Mouse (Mus musculus): Measurements from ENCODE around the gene Tenm1. TPM values are rescaled to one million over a fixed set of nuclear protein-coding genes. Genes with fewer than 3 reads are reported as not detected.

Gene Tenm1
- polyA plus RNA-seq, 1 experiment from 2014 or later: 0.01 TPM

GRCm38 (mm10) chrX:42522868-42523267 lies 906.1 kb downstream of the Tenm1 start:
- H3K36me3 ChIP-seq: no peaks in the 10 kb centered on the region
- H3K4me3 ChIP-seq: no peak overlapping the region
- no peaks in the 10 kb centered on the region for H3K27me3 ChIP-seq (replicated peaks)
- H3K9me3 ChIP-seq: no peaks in the 10 kb centered on the region
- no peaks in the 10 kb centered on the region for H3K4me1 ChIP-seq
- no peak overlapping the region for H3K4me2 ChIP-seq
- ATAC-seq (ENCODE audit: extremely low read depth, insufficient number of reproducible peaks, low FRiP score, low TSS enrichment): no peak
- no peak overlapping the region for H3K27ac ChIP-seq (replicated peaks)
- WGBS: 79% methylated on average over 2 of the region's 2 CpGs
- H3K9ac ChIP-seq: no peak overlapping the region

- Histone ChIP-seq H3K4me1 (no peaks in the 10 kb centered on the region), H3K9ac (no peak overlapping the region)
- ATAC-seq (ENCODE audit: extremely low read depth, insufficient number of reproducible peaks, low FRiP score, low TSS enrichment): no peak
Measured at GRCm38 (mm10) chrX:42512567-42512966, 916.4 kb downstream of the Tenm1 start.

GRCm38 (mm10) chrX:42511105-42511504 lies 917.8 kb downstream of the Tenm1 start:
- no peaks in the 10 kb centered on the region for H3K27me3 ChIP-seq (replicated peaks)
- no peak overlapping the region for H3K27ac ChIP-seq (replicated peaks)
- no peak overlapping the region for H3K4me2 ChIP-seq
- H3K4me3 ChIP-seq: no peak overlapping the region
- H3K9me3 ChIP-seq: no peaks in the 10 kb centered on the region
- no peaks in the 10 kb centered on the region for H3K4me1 ChIP-seq
- no peak overlapping the region for H3K9ac ChIP-seq
- H3K36me3 ChIP-seq: no peaks in the 10 kb centered on the region
- 63% methylated on average over 2 of the region's 2 CpGs for WGBS
- ATAC-seq (ENCODE audit: extremely low read depth, insufficient number of reproducible peaks, low FRiP score, low TSS enrichment): no peak

More at GRCm38 (mm10) chrX:42512567-42512966, 916.4 kb downstream of the Tenm1 start:
- Histone ChIP-seq H3K36me3 (no peaks in the 10 kb centered on the region), H3K27me3 (replicated peaks) (no peaks in the 10 kb centered on the region), H3K27ac (replicated peaks) (no peak overlapping the region), H3K4me3 (no peak overlapping the region), H3K4me2 (no peak overlapping the region), H3K9me3 (no peaks in the 10 kb centered on the region)

- Histone ChIP-seq H3K27me3 (replicated peaks) (no peaks in the 10 kb centered on the region), H3K27ac (replicated peaks) (no peak within 1 kb of the TSS), H3K4me1 (no peaks in the 10 kb centered on the region), H3K9me3 (no peaks in the 10 kb centered on the region), H3K36me3 (no peaks in the 10 kb centered on the region), H3K4me3 (no peak within 1 kb of the TSS), H3K4me2 (no peak within 1 kb of the TSS), H3K9ac (no peak within 1 kb of the TSS)
- no peak for ATAC-seq (ENCODE audit: extremely low read depth, insufficient number of reproducible peaks, low FRiP score, low TSS enrichment)
- WGBS: 76% methylated on average over 13 of the region's 13 CpGs
Measured at GRCm38 (mm10) chrX:42502291-42503043, 926.5 kb downstream of the Tenm1 start, which contains the start of gene Sh2d1a. Sh2d1a (plus strand) TSS chrX:42502453.

GRCm38 (mm10) chrX:42500538-42500937 lies 928.4 kb downstream of the Tenm1 start:
- Histone ChIP-seq H3K4me3 (no peak overlapping the region), H3K4me1 (no peaks in the 10 kb centered on the region), H3K4me2 (no peak overlapping the region), H3K27me3 (replicated peaks) (no peaks in the 10 kb centered on the region), H3K9ac (no peak overlapping the region), H3K36me3 (no peaks in the 10 kb centered on the region), H3K9me3 (no peaks in the 10 kb centered on the region), H3K27ac (replicated peaks) (no peak overlapping the region)
- no peak for ATAC-seq (ENCODE audit: extremely low read depth, insufficient number of reproducible peaks, low FRiP score, low TSS enrichment)

- 83% methylated on average over 8 of the region's 8 CpGs for WGBS
- H3K4me1 ChIP-seq: no peaks in the 10 kb centered on the region
- no peaks in the 10 kb centered on the region for H3K27me3 ChIP-seq (replicated peaks)
- 0 out of 2 replicates have a peak, but pooled peaks cover 2% of the 10 kb centered on the region for H3K9me3 ChIP-seq
- H3K36me3 ChIP-seq: no peaks in the 10 kb centered on the region
- H3K4me3 ChIP-seq: no peak overlapping the region
- H3K9ac ChIP-seq: no peak overlapping the region
- no peak for ATAC-seq (ENCODE audit: extremely low read depth, insufficient number of reproducible peaks, low FRiP score, low TSS enrichment)
- no peak overlapping the region for H3K27ac ChIP-seq (replicated peaks)
- H3K4me2 ChIP-seq: no peak overlapping the region
Measured at GRCm38 (mm10) chrX:42490336-42490735, 938.6 kb downstream of the Tenm1 start.

GRCm38 (mm10) chrX:42489446-42489845 lies 939.5 kb downstream of the Tenm1 start, which contains the start of gene Tex13c2:
Tex13c2 (plus strand) TSS chrX:42489691.
- H3K4me3 ChIP-seq: no peak within 1 kb of the TSS
- WGBS: 83% methylated on average over 16 of the region's 16 CpGs
- H3K27me3 ChIP-seq (replicated peaks): no peaks in the 10 kb centered on the region
- H3K9ac ChIP-seq: no peak within 1 kb of the TSS
- H3K4me1 ChIP-seq: no peaks in the 10 kb centered on the region
- H3K36me3 ChIP-seq: no peaks in the 10 kb centered on the region
- H3K4me2 ChIP-seq: no peak within 1 kb of the TSS
- H3K27ac ChIP-seq (replicated peaks): no peak within 1 kb of the TSS
- H3K9me3 ChIP-seq: 0 out of 2 replicates have a peak, but pooled peaks cover 2% of the 10 kb centered on the region
- no peak for ATAC-seq (ENCODE audit: extremely low read depth, insufficient number of reproducible peaks, low FRiP score, low TSS enrichment)

Other genes with a start within 250 kb of the Tenm1 start
- gene Tex13c1, start 162.0 kb upstream of the Tenm1 start, polyA plus RNA-seq (2015; fragmentation: Nextera tagmentation; extraction: Ambion mirVana): not detected in 2 replicates

All from heart, embryonic 13.5 days (tissue).